Mouse (Mus musculus): Measurements from ENCODE around the gene C2cd5. TPM values are rescaled to one million over a fixed set of nuclear protein-coding genes. Genes with fewer than 3 reads are reported as not detected.
"Not testable (repeated sequence)": the region's sequence is repeated elsewhere in the genome, so short reads cannot be mapped to it uniquely, and the experiment has no call there.

Gene C2cd5
- polyA plus RNA-seq, 1 experiment from 2014 or later: 25.2 TPM

DNA sequence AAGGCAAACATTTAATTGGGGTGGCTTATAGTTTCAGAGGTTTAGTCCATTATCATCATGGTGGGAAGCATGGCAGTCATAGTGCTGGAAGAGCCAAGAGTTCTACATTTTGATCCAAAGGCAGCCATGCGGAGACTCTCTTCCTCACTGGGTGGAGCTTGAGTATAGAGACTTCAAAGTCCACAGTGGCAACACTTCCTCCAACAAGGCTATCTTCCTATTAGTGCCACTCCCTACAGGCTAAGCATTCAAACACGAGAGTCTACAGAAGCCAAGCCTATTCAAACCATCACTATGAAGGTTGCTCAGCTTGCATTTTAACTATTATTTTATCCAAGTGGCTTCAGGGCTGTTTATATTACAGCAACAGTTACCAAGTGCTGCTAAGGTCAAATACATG lies 65.4 kb downstream of the C2cd5 start:
- Histone ChIP-seq H3K36me3 (peaks cover 43% of the 10 kb centered on the region), H3K4me3 (no peak overlapping the region), H3K27ac (no peak overlapping the region), H3K4me1 (no peaks in the 10 kb centered on the region), H3K9me3 (no peaks in the 10 kb centered on the region), H3K4me2 (no peak overlapping the region), H3K9ac (no peak overlapping the region), H3K27me3 (no peaks in the 10 kb centered on the region)
- ATAC-seq (ENCODE audit: borderline replicate concordance, extremely low read depth, low FRiP score, low TSS enrichment): no peak
- WGBS: 87% methylated on average over 2 of the region's 2 CpGs

DNA sequence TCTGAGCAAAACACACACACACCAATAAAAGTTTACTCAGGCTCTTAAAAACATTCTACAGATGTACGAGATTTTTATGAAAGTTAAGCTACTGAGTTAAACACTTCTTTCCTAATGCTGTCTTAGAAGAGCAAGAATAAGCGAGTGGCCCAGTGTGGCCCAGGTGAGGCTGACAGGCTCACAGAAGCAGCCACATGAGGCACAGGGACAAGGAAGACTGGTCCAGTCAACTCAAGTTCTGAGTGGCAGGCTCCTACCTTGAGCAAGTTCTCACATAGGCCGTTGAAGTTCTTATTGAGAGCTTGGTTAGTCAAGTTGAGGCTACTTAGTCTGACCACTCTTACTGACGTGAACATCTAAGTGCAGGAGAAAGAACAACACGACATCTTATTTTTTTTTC lies 69.4 kb downstream of the C2cd5 start:
- Histone ChIP-seq H3K9me3 (no peaks in the 10 kb centered on the region), H3K4me1 (no peaks in the 10 kb centered on the region), H3K27me3 (no peaks in the 10 kb centered on the region), H3K4me2 (no peak overlapping the region), H3K36me3 (peaks cover 37% of the 10 kb centered on the region), H3K27ac (no peak overlapping the region), H3K4me3 (no peak overlapping the region), H3K9ac (no peak overlapping the region)
- ATAC-seq (ENCODE audit: borderline replicate concordance, extremely low read depth, low FRiP score, low TSS enrichment): no peak
- 85% methylated on average over 5 of the region's 5 CpGs for WGBS

DNA sequence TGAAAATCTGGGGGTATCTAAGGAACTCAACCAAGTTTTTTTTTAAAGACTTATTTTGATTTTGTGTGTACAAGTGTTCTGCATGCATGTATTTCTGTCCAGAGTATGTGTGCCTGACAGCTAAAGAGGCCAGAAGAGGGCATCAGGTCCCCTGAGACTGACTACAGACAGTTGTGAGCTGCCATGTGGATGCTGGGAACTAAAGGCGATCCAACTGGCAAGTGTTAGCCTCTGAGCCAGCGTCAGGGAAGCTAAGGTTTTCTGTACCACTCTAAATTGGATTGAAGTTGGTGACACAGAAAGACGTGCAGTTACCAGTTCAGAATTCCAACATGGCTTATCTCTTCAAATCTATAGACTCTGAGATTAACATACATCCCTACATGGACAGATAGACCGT lies 72.0 kb downstream of the C2cd5 start:
- Histone ChIP-seq H3K4me1 (no peaks in the 10 kb centered on the region), H3K36me3 (peaks cover 25% of the 10 kb centered on the region; the same call in 1 of the 2 replicates), H3K27ac (no peak overlapping the region), H3K27me3 (no peaks in the 10 kb centered on the region), H3K4me3 (no peak overlapping the region), H3K9ac (no peak overlapping the region), H3K4me2 (no peak overlapping the region), H3K9me3 (no peaks in the 10 kb centered on the region)
- ATAC-seq (ENCODE audit: borderline replicate concordance, extremely low read depth, low FRiP score, low TSS enrichment): no peak
- 86% methylated on average over 4 of the region's 4 CpGs for WGBS

DNA sequence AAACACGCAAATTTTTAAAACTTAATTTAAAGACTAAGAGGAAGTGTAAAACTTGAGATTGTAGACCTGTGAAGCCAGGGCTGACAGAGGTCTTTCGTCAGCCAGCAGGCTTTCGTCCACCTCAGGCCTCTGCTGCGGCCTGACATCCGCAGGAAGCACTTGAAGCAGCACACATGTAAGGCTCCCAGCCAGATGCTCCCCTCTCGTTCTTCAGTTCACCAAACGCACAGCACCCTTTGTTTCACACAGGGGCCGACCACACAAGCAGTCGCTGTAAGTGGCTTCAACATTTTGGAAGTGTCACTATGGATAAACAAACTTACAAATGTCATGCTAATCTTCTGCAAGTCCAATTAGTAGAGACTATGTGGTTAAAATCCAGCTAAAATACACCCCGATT lies 72.5 kb downstream of the C2cd5 start:
- H3K4me3 ChIP-seq: no peak overlapping the region
- H3K36me3 ChIP-seq: peaks cover 20% of the 10 kb centered on the region; the same call in 1 of the 2 replicates
- no peaks in the 10 kb centered on the region for H3K27me3 ChIP-seq
- 55% methylated on average over 10 of the region's 10 CpGs for WGBS
- no peak overlapping the region for H3K4me2 ChIP-seq
- H3K9me3 ChIP-seq: no peaks in the 10 kb centered on the region
- ATAC-seq (ENCODE audit: borderline replicate concordance, extremely low read depth, low FRiP score, low TSS enrichment): no peak
- H3K4me1 ChIP-seq: no peaks in the 10 kb centered on the region
- no peak overlapping the region for H3K9ac ChIP-seq
- no peak overlapping the region for H3K27ac ChIP-seq

DNA sequence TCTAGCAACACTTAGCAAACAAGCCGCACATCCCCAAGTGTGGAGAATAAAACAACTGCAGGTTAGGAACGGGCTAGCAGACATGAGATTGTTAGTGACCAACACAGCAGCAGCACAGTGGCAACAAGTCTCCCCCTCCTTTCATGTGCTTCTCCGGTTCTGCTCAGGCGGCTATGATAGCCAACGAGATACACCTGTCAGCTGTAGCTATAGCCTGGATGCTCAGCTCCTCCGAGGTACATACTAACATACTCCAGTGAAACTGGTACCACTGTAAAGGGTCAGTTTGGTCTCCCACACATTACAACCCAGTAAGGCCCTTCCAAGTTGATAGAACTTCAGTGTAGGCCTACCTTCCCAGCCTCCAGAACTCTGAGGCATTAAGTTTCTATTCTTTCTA lies 76.2 kb downstream of the C2cd5 start:
- H3K27me3 ChIP-seq: no peaks in the 10 kb centered on the region
- 0 out of 2 replicates have a peak, but pooled peaks cover 3% of the 10 kb centered on the region for H3K36me3 ChIP-seq
- WGBS: 64% methylated on average over 6 of the region's 6 CpGs
- H3K9me3 ChIP-seq: no peaks in the 10 kb centered on the region
- H3K9ac ChIP-seq: no peak overlapping the region
- no peak for ATAC-seq (ENCODE audit: borderline replicate concordance, extremely low read depth, low FRiP score, low TSS enrichment)
- no peaks in the 10 kb centered on the region for H3K4me1 ChIP-seq
- H3K27ac ChIP-seq: no peak overlapping the region
- H3K4me3 ChIP-seq: no peak overlapping the region
- no peak overlapping the region for H3K4me2 ChIP-seq

DNA sequence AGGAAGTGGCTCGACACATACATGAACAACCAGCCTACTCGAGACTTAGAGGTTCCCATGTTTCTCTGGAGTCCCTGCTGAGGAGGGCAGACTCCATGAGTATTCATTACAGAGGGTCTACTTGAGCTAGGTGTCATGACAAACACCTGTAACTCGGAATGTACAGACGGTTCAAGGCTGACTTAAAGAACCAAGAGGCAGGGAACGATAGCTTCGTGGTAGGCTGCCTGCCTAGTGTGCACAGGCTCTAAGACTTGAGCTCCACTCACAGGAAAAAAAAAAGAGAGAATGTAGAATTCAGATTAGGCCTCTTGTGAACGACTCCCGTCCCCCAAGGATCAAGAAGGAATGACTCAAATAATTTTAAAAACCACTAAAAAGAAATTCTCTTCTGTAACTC lies 78.2 kb downstream of the C2cd5 start:
- H3K27ac ChIP-seq: no peak overlapping the region
- 0 out of 2 replicates have a peak, but pooled peaks cover 1% of the 10 kb centered on the region for H3K36me3 ChIP-seq
- no peaks in the 10 kb centered on the region for H3K4me1 ChIP-seq
- no peaks in the 10 kb centered on the region for H3K27me3 ChIP-seq
- H3K4me2 ChIP-seq: no peak overlapping the region
- no peak overlapping the region for H3K9ac ChIP-seq
- WGBS: 83% methylated on average over 8 of the region's 8 CpGs
- ATAC-seq (ENCODE audit: borderline replicate concordance, extremely low read depth, low FRiP score, low TSS enrichment): no peak
- H3K4me3 ChIP-seq: no peak overlapping the region
- H3K9me3 ChIP-seq: no peaks in the 10 kb centered on the region

DNA sequence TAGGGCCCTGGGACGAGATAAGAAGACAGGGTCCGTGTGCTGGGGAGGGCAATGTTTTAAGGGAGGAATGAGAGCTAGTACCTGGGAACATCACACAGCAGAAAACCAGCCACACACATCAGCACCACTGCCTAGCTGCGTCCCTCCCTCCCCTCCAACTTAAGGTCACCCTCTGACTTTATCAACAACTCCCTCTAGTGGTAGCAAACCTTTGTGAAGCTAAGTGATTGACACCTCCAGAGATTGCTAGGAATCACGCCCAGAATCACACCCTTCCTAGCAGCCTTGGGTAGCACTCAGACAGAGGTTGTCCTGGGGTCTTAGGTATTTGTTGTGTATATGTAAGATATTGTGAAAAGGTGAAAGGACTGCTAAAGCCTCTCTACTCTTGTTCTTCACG lies 79.3 kb downstream of the C2cd5 start:
- WGBS: 67% methylated on average over 5 of the region's 5 CpGs
- ATAC-seq (ENCODE audit: borderline replicate concordance, extremely low read depth, low FRiP score, low TSS enrichment): no peak
- no peak overlapping the region for H3K27ac ChIP-seq

DNA sequence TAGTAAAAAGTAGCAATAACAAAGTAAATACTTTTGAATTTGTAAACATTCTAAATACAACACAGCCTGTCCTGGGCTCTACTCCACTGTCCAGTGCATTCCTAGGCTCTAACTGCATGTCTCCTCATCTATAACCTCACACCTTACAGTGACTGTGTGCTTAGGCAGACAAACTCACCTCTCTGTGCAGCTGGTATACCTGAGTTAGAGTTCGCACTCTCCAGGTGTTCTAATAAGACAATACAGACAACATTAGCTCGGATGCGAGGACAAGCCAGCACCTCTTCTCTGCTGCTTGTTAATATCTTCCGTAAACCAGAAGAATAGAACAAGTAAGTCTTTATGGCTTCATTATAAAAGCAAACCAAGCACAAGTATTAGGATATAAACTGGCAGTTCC lies 79.8 kb downstream of the C2cd5 start:
- Histone ChIP-seq H3K9me3 (no peaks in the 10 kb centered on the region), H3K4me2 (no peak overlapping the region), H3K9ac (no peak overlapping the region), H3K4me1 (no peaks in the 10 kb centered on the region), H3K27me3 (no peaks in the 10 kb centered on the region), H3K4me3 (no peak overlapping the region), H3K27ac (no peak overlapping the region), H3K36me3 (0 out of 2 replicates have a peak, but pooled peaks cover 4% of the 10 kb centered on the region)
- no peak for ATAC-seq (ENCODE audit: borderline replicate concordance, extremely low read depth, low FRiP score, low TSS enrichment)
- WGBS: 92% methylated on average over 4 of the region's 4 CpGs

More for the DNA sequence above, 79.3 kb downstream of the C2cd5 start:
- H3K4me3 ChIP-seq: no peak overlapping the region
- H3K9ac ChIP-seq: no peak overlapping the region
- no peak overlapping the region for H3K4me2 ChIP-seq
- no peaks in the 10 kb centered on the region for H3K4me1 ChIP-seq
- H3K36me3 ChIP-seq: 0 out of 2 replicates have a peak, but pooled peaks cover 4% of the 10 kb centered on the region
- H3K27me3 ChIP-seq: no peaks in the 10 kb centered on the region
- no peaks in the 10 kb centered on the region for H3K9me3 ChIP-seq

DNA sequence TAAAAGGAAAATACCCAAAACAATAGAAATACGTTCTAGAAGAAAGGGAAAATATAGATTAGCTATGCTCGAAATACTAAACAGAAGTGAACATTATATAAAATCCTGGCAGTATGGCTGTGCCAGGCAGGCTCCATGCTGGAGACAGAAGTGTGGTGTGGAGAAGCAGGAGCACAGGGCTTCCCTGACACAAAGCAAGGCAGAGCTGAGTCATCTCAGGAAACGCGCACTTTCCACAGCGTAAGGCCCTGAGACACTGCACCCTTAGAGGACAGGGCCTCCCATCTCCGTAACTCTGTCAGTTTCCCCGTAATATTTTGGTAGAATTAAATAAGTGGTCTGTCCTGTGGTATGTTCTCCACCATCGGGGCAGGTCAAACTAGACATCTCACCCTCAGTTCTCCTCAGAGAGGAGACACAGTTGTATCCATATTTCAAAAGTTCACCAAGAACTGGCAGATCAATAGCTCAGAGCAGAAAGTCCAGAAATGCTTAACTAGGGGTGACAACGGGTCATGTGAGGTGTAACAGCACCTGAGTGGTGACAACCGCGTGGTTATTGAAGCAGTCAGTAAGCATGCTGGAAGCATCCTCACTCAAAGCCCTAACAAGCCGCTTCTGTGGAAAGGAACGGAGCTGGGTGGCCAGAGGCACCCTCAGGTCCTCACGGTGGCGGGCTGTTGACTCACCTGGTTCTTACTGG lies 87.3 kb downstream of the C2cd5 start:
- WGBS: 89% methylated on average over 15 of the region's 15 CpGs
- no peak overlapping the region for H3K27ac ChIP-seq
- no peak for ATAC-seq (ENCODE audit: borderline replicate concordance, extremely low read depth, low FRiP score, low TSS enrichment)
- no peaks in the 10 kb centered on the region for H3K27me3 ChIP-seq
- H3K4me1 ChIP-seq: no peaks in the 10 kb centered on the region
- no peak overlapping the region for H3K4me3 ChIP-seq
- H3K36me3 ChIP-seq: peaks cover 13% of the 10 kb centered on the region; the same call in 1 of the 2 replicates
- H3K9me3 ChIP-seq: no peaks in the 10 kb centered on the region
- H3K4me2 ChIP-seq: no peak overlapping the region
- no peak overlapping the region for H3K9ac ChIP-seq

DNA sequence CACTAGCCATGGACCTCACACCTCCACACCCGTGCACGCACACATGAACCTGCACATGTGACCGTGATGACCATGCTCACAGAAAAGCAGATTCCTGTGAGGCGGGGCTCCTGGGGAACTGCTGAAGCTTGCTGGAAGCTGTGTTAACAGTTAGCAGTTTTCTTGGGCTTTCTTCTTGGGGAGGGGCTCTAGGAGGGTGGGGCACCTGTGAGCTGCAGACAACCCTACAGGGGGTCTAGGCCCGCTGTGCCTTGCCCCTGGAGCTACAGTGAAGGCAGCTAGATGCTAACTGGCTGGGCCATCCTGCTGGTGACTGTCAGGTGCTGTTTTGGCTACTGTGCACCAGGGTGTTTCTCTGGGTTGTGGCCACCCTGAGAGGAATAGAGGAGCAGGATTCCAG lies 91.1 kb downstream of the C2cd5 start:
- no peak overlapping the region for H3K4me3 ChIP-seq
- WGBS: 79% methylated on average over 5 of the region's 5 CpGs
- no peak overlapping the region for H3K27ac ChIP-seq
- H3K9ac ChIP-seq: no peak overlapping the region
- no peaks in the 10 kb centered on the region for H3K4me1 ChIP-seq
- H3K9me3 ChIP-seq: no peaks in the 10 kb centered on the region
- H3K4me2 ChIP-seq: no peak overlapping the region
- peaks cover 9% of the 10 kb centered on the region; the same call in 1 of the 2 replicates for H3K36me3 ChIP-seq
- no peak for ATAC-seq (ENCODE audit: borderline replicate concordance, extremely low read depth, low FRiP score, low TSS enrichment)
- no peaks in the 10 kb centered on the region for H3K27me3 ChIP-seq

DNA sequence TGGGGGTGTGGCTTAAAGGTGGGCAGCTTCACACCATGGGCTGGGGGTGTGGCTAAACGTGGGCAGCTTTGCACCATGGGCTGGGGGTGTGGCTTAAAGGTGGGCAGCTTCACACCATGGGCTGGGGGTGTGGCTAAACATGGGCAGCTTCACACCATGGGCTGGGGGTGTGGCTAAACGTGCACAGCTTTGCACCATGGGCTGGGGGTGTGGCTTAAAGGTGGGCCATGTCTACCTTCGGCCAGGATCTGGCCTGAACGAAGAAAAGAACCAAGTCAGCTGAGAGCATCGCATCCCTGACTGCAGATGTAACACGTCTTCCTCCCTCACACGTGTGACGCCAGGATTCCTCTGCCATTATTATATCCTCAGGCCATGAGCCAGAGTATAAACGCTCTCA lies 94.7 kb downstream of the C2cd5 start:
- H3K4me1 ChIP-seq; H3K4me3 ChIP-seq; H3K9ac ChIP-seq; H3K27ac ChIP-seq; H3K27me3 ChIP-seq; H3K36me3 ChIP-seq; H3K4me2 ChIP-seq; ATAC-seq (ENCODE audit: borderline replicate concordance, extremely low read depth, low FRiP score, low TSS enrichment); H3K9me3 ChIP-seq: not testable (repeated sequence)
- WGBS: 83% methylated on average over 9 of the region's 9 CpGs

DNA sequence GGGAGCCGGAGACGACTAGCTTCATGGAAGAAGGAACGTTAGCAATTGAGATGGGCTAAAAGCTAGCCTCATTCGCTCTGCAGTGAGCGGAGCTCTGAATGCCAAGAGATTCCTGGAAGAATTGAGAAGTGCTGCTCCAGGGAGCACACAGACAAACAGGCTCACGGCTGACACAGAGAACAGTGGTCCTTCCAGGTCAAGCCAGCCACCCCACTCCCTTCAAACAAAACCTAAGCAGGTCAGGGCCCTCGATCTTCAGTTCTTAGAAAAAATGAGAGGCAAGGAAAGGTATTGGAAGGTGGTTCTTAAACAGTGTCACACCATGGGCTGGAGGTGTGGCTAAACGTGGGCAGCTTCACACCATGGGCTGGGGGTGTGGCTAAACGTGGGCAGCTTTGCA lies 95.1 kb downstream of the C2cd5 start:
- ATAC-seq (ENCODE audit: borderline replicate concordance, extremely low read depth, low FRiP score, low TSS enrichment): no peak
- Histone ChIP-seq H3K4me2 (no peak overlapping the region), H3K27me3 (no peaks in the 10 kb centered on the region), H3K27ac (no peak overlapping the region), H3K36me3 (no peaks in the 10 kb centered on the region), H3K9ac (no peak overlapping the region), H3K9me3 (no peaks in the 10 kb centered on the region), H3K4me3 (no peak overlapping the region), H3K4me1 (no peaks in the 10 kb centered on the region)
- 66% methylated on average over 9 of the region's 9 CpGs for WGBS

All from lung, embryonic 15.5 days (tissue).